Mouse (Mus musculus) left cerebral cortex, adult 8-10 months (tissue): ENCODE results near the gene Bbip1. TPM values are rescaled to one million over a fixed set of nuclear protein-coding genes. Genes with fewer than 3 reads are reported as not detected.
"Not testable (repeated sequence)": the region's sequence is repeated elsewhere in the genome, so short reads cannot be mapped to it uniquely, and the experiment has no call there.

Experiments used
- DNase-seq, 2 experiments: peaks; one replicate each; pipeline ENCODE4 v3.0.0; 2022; ENCODE audit warnings: low spot score in 2 of 2
- total RNA-seq, 4 experiments: library from RNA; stranded (reverse); gene quantifications; 2 replicates each; pipeline ENCODE4 v1.2.4; 2022

The Bbip1 gene
- total RNA-seq = 10 to 100 TPM; 39.9 to 52.1 (median 45.4) TPM

- DNase-seq = peak; percentile 92 to 99
Measured at GRCm38 (mm10) chr19:53943802-53944785, at the start of gene Bbip1, which contains the start of gene Shoc2. Bbip1 (minus strand) TSS chr19:53944627. Shoc2 (plus strand) TSS chr19:53944306.

DNA sequence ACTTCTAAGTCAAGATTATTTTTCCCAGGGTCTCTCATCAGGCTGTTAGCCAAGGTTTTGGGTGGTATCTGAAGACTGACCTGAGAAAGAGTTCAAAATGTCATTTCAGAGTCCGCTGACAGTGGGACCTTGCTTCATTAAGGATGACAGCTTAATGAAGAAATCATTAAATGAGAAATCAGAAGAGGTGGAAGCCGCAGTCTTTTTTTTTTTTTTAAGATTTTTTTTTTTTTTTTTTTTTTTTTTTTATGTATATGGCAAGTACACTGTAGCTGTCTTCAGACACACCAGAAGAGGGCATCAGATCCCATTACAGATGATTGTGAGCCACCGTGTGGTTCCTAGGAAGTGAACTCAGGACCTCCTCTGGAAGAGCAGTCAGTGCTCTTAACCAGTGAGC lies 49.4 kb upstream of the Bbip1 start:
- no peak for DNase-seq

DNA sequence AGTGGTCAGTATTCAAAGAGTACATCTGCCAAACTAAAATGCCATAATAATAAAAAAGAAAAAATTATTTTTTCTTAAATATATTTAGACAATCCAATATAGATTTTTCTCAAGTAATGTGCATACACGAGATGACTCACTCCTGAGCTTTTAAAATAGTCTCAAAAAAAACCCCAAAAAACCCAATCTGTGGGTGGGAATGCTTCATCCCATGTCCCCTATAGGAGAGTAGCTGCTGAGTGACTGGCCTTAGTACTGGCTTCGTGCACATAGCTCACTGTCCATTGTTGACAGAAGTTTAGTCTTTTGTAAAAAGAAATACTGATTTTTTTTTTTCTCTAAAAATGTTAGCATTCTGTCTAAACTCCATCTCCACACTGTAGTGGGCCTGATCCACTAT lies 46.1 kb upstream of the Bbip1 start:
- no peak for DNase-seq

GRCm38 (mm10) chr19:53984628-53985027 lies 40.2 kb upstream of the Bbip1 start:
- no peak for DNase-seq

- DNase-seq = no peak
Measured at GRCm38 (mm10) chr19:53983336-53983735, 38.9 kb upstream of the Bbip1 start.

DNA sequence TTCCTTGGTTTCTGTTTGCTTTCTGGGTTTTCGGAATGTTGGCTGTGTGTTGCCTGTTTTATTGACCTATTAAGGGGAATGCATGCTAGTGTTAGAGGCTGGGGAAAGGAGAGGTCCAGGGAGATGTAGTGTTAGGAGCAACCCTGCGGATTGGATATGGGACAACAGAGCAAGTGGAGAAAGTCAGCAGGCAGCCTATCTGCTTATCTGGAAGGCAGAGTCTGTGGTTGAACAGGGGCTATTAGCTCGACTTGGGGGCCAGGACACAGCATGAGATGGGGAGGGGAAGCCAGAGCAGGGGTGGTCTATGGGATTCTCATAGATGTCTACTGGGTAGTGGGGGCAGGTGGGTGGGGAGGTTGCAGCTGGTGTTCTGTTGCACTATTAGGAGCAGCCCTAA lies 37.6 kb upstream of the Bbip1 start:
- no peak for DNase-seq

- no peak for DNase-seq
Measured at GRCm38 (mm10) chr19:53973656-53974055, 29.2 kb upstream of the Bbip1 start.

DNA sequence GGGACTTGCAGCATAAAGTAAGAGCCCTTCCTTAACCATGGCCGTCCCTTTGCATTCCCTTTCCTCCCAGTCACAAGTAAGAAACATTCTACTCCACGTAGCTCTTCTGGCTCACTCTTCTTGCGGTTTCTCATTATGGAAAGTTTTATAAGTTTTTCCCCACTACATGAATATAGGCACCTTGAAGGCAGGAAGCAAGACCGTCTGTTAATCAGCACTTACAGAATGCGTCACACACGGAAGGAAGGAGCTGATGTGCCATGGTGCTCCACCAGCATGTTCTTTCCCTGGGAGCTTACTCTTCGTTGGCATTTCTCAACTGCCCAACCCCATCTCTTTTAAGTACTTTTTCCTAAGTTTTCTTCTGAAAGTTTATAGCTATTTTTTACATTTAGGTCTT lies 27.5 kb upstream of the Bbip1 start:
- no peak for DNase-seq

GRCm38 (mm10) chr19:53969226-53969625 lies 24.8 kb upstream of the Bbip1 start:
- DNase-seq = no peak

DNA sequence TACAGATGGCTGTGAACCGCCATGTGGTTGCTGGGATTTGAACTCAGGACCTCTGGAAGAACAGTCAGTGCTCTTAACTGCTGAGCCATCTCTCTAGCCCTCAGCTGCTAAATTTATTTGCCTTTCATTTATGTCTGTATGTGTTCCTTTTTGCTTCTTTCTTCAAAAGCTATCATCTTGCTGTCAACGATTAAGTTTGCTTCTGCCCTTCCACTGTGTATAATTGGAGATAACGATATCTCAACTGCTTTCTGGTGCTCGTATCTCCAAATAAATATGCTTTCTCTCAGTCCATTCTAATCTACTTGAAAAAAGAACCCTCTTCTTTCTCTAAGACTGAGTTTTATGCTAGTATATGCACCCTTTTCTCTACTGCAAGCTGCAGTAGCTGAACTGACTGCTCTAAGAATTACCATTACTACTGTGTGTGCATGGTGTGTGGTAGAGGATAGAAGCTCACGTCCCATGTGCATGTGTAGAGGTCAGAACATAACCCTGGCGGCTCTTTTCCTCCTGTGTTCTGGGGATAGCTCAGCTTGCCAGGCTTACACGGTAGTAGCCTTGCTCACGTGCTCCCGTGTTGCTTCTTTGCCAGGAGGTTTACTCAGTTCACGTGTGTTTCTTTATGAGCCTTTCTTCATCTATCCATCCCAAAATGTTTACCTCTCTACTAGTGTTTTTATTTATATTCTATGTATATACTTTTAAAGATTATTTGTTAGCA lies 20.6 kb upstream of the Bbip1 start:
- DNase-seq = no peak

- DNase-seq = not testable (repeated sequence)
Measured at GRCm38 (mm10) chr19:53964347-53964746, 19.9 kb upstream of the Bbip1 start.

GRCm38 (mm10) chr19:53962511-53962910 lies 18.1 kb upstream of the Bbip1 start:
- DNase-seq = no peak

DNA sequence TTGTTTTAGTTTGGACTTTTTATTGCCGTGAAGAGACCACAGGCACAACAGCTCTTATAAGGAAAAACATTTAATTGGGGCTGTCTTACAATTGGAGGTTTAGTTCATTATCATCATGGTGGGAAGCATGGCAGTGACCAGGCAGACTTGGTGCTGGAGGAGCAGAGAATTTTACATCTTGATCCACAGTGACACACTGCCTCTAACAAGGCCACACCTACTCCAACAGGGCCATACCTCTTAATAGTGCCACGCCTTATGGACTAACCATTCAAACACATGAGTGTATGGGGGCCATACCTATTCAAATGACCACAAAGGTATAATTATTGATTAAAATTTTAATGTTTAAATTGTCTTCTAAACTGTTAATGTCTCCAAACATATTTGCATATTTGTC lies 13.1 kb upstream of the Bbip1 start:
- DNase-seq = no peak

DNA sequence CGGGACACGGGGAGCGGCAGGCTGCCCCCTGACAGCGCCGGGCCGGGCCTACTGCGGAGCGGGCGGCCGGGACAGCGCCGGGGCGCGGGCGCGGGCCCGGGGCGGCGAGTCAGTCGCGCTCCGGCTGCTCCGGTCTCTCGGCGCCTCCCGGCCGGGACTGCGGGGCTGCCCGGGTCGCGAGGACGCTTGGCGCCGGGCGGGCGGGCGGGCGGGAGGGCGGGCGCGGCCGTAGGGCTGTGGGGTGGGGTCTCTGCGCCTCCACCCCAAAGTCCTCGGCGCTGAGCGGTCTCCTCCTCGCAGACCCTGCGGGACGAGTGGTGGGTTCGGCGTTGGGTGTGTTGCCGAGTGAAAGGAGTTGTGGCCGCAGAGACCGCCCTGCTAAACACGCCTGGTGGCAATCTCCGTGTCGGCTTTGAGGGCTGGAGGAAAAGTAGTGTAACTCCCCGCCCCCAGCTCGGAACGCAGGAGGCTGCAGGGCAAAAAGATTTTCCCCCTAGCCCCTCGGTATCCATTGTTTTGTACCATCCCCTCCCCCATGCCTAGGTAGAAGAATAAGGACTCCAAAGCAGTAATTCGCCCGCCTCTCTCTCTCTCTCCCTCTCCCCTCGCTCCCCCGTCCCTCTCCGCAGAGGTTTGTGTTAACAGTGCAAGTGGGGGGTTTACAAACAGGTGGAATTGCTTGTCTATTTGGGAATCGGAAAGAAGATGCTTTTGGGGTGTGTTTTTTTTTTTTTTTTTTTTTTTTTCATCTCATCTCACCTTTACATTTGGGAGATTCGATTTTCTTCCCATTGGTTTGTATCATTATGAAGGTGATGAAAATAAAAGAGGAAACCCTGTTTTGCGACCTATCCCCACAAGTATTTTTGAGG lies 980 bp upstream of the Bbip1 start:
- DNase-seq = peak; percentile 24 to 37

DNA sequence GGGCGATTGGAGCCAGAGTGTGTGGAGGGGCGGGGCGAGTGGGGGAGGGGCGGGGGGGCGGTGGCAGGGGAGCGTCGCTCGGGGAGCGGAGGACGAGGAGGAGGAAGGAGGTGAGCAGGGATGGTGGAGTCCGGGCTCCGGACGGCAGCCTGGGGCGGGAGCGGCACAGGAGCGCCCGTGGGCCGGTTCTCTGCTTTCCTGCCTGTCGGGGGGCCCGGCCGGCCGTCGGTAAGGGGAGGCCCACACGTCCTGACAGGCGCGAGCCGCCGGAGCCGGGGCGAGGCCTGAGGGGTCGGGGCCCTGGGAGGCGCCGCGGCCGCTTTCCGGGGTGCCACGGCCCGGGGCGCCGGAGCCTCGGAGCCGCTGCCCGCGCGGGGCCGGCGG lies 351 bp upstream of the Bbip1 start:
- DNase-seq = no peak

- DNase-seq = no peak
Measured at GRCm38 (mm10) chr19:53942342-53942741, 2.1 kb downstream of the Bbip1 start.

DNA sequence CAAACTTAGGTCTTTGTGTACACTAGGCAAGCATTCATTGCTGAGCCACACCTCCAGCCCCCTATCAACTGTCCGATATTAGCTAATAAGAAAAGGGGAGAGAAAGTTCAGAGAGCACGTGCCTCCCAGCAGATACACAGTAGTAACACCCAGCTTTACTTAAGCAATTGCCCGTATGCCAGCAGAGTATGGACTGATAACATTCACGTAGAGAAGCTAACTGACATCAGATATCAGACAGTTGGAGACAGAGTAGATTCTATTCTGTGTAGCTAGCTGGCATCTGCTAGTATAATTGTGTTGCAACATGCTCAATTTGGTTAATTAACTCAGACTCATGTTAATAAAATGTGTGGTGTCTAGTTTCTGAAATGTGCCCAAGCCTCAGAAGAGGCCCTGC lies 3.3 kb downstream of the Bbip1 start:
- no peak for DNase-seq

- no peak for DNase-seq
Measured at GRCm38 (mm10) chr19:53939467-53939866, 5.0 kb downstream of the Bbip1 start.

DNA sequence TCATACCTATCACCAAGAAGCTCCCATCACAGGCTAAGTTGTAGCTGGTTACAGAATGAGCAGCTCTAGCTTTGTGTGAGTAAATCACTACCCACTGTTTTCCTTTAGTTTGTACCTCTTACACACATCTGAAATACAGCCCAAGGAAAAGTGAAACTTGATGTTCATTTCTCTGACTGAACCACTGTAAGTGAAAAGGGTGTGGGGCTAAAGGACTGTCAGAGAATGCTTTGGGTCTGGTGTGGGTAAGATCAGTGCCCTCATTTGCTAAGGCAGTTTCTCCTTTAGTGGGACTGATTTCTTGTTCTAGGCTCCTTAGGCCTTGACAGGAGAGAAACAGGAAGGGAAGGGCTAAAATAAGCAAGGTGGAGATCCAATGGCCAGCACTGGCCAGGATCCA lies 10.4 kb downstream of the Bbip1 start:
- no peak for DNase-seq

DNA sequence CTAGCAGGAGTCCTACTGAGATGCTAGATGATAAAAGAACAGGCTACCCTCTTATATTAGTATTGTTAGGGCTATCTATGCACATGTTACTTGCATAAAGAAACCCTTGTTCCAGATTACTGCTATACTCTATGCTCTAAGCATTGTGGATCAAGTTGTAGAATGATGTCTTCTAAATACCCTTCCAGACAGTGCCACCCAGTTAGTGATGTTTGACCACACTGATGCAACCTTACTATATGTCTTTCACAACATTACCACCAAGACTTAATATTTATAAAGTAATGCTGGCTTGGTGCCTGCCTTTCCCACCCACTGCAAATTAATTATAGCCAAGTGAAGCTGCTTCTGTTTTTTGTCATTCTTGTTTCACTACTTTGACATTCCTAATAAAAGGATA lies 11.4 kb downstream of the Bbip1 start:
- no peak for DNase-seq

DNA sequence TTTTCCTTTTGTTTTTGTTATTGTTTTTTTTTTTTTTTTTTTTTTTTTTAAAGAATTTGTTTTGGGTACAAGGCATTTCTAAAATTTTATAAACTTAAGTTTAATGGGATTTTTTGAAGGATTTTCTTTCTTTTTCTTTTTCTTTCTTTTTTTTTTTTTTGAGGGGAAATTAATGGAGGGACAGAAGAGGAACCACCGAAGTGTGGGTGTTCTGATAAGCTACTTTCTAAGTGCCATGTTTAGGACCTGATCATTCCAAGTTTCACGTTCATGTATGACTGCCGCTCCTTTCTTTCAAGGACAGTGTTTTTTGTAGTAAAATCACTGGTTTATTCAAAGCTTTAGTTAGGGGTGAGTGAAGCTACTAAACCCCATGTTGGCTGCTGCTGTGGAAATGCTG lies 15.2 kb downstream of the Bbip1 start:
- no peak for DNase-seq

- no peak for DNase-seq
Measured at GRCm38 (mm10) chr19:53926705-53927104, 17.7 kb downstream of the Bbip1 start.
